Mouse (Mus musculus) kidney, adult 2 months (tissue): ENCODE results near the gene Sptbn1. TPM values are rescaled to one million over a fixed set of nuclear protein-coding genes. Genes with fewer than 3 reads are reported as not detected.

Experiments
- DNase-seq: peaks from one replicate; pipeline ENCODE4 v3.0.0; 2021
- H3K27ac ChIP-seq: fragments of 200-500 bp; 2 replicates; pipeline ENCODE4 v1.5.1; 2012; ENCODE audit warnings: low read depth, low read length, control low read depth, inconsistent platforms; ENCODE audit not compliant: insufficient read depth
- H3K27me3 ChIP-seq: fragments of 200-500 bp; replicated peaks from 2 replicates; pipeline ENCODE4 v1.6.1; 2012; ENCODE audit warnings: mild to moderate bottlenecking, moderate library complexity, low read length, inconsistent platforms; ENCODE audit not compliant: control insufficient read depth, insufficient read depth
- H3K36me3 ChIP-seq: fragments of 200-500 bp; 2 replicates; pipeline ENCODE4 v1.6.1; 2012; ENCODE audit warnings: mild to moderate bottlenecking, moderate library complexity, low read length, inconsistent platforms; ENCODE audit not compliant: control insufficient read depth, insufficient read depth
- H3K4me1 ChIP-seq: fragments of 200-500 bp; 2 replicates; pipeline ENCODE4 v1.6.1; 2011; ENCODE audit warnings: low read length; ENCODE audit not compliant: control insufficient read depth, insufficient read depth
- H3K4me3 ChIP-seq: fragments of 200-500 bp; 2 replicates; pipeline ENCODE4 v1.5.1; 2011; ENCODE audit warnings: mild to moderate bottlenecking, low read depth, low read length, control low read depth; ENCODE audit not compliant: insufficient read depth
- CTCF ChIP-seq: fragments of 200-500 bp; conservative IDR thresholded peaks from 2 replicates; pipeline ENCODE4 v1.5.1; 2011; ENCODE audit warnings: low read depth, mild to moderate bottlenecking, control low read depth, low read length, moderate library complexity, mixed read lengths; ENCODE audit not compliant: insufficient read depth, insufficient read length
- POLR2A ChIP-seq: fragments of 200-500 bp; IDR thresholded peaks from one replicate; pipeline ENCODE4 v1.6.1; 2011; ENCODE audit warnings: low read depth, low read length, control low read depth
- WGBS: fragments of 180-500 bp; shearing (Covaris S2); methylation state at CpG from one replicate; pipeline ENCODE4 v1.1.7; 2018; 5-methylcytosine and 5-hydroxymethylcytosine counted together
- polyA plus RNA-seq: library from polyadenylated mRNA; depleted of rRNA; stranded (reverse); fragments of >200 nt; gene quantifications from 2 replicates; pipeline ENCODE4 v1.2.3, GENCODE M21; 2012

The Sptbn1 gene
- polyA plus RNA-seq, 1 experiment, result 140 TPM

DNA sequence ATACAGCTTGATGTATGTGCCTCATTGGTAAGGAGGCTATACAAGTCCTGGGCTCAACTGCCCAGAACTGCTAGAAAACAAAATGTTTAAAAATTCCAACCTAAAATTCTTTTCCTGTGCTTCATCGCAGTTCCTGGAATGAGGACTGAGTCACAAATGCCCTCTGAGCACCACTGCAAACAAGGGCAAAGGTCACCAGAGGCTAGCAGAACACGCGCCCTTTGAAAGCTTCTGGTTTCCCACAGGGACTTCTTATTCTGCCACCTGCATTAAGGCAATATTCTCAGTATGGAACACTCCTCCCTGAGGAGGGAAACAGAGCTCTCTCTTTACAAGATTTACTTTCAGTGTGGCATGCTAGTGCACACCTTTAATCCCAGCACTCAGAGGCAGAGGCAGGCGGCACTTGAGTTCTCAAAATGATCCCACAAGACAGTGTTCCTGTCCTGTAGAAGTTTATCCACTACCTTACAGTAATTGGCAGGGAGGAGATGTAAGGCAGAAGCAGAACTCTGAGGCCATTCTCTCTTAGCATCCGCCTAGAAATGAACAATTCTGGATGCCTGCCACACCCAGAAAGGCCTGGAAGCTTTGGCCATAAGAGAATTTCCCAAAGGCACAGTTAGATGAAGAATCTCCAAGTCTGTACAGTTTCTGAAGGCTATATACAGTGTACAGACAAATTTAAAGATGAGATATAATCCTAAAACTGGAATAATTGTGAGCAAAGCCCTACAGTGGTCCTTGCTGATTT, 56.1 kb downstream of the Sptbn1 start:
- WGBS, result 25% methylated on average over 5 of the region's 5 CpGs
- Histone ChIP-seq H3K4me1 (peaks cover 55% of the 10 kb centered on the region), H3K4me3 (no peak overlapping the region), H3K27me3 (no peaks in the 10 kb centered on the region), H3K27ac (peak overlapping the region; percentile 95), H3K36me3 (peaks cover 12% of the 10 kb centered on the region)
- TF ChIP-seq CTCF (no peak), POLR2A (no peak)
- DNase-seq, result peak; percentile 82

DNA sequence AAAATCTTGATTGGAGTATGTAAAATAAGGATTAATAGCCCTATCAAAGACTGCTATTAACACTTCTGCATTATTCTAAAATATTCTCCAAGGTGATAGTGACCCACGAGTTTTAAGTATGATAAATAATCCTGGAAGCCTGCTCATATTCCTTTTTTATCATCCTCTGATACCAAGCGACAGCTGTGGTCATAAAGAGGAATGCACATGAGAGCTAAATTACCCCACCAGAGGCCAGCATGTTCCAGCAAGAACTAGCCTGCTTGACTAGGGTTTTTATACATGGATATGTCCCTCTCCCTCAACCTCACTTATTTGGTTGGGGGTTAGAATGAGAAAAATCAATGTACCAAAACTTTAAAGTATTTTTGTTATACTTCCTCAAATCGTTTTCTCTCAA, 56.8 kb downstream of the Sptbn1 start:
- Histone ChIP-seq H3K27ac (peak overlapping the region; percentile 70), H3K27me3 (no peaks in the 10 kb centered on the region), H3K4me1 (peaks cover 60% of the 10 kb centered on the region), H3K36me3 (peaks cover 12% of the 10 kb centered on the region), H3K4me3 (no peak overlapping the region)
- 50% methylated on average over 3 of the region's 3 CpGs for WGBS
- DNase-seq, result no peak
- TF ChIP-seq POLR2A, result no peak
- no peak for TF ChIP-seq CTCF

DNA sequence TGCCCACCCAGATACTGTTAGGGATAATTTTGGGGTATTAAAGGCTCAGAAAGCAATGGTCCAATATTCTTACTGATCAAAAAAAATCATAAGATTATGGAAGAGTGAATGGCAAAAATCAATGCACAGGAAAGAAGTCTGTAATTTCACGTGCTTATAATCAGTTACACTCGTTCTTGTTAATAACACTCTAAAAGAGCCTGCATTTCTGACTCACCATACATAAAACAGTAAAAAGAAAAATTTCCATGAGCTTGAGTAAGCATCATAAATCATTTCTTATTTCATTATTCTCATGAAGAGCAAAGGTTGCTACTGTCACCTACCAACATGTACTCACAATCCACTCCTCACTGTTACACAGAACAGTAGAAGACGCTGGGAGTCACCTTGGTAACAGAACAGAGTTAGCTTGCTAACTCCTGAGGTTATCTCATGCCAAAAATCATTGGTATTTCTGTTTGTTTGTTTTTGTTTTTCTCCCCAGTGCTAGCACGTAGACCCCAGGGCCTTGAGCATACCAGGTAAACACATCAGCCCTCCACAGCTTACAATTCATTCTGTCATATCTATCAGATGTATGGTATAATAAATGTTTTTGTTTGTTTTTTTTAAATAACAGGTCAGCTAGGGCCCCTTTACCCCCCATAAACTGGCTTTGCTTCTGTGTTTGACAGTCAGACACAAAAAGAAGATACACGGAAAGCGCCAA, 57.7 kb downstream of the Sptbn1 start:
- H3K36me3 ChIP-seq, result peaks cover 10% of the 10 kb centered on the region
- H3K27ac ChIP-seq, result peak overlapping the region; percentile 80

DNA sequence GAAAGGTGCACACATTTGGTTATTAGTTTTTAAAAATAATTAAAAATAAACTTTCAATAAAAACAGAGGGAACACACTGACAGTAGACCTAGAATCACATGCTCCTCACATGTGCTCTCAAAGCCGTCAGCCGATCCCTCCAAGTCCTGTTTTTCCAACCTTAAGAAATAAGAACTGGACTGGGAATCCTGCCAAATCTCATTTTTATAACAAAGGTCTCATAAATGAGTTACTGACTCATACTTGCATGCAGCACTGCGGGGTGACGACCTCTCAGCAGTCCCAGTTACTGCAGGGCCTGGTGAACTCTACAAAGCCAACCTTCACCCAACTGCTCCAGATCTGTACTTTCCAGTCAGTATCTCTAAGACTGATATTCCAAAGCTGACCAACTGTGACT, 58.5 kb downstream of the Sptbn1 start:
- peaks cover 76% of the 10 kb centered on the region for H3K4me1 ChIP-seq
- H3K36me3 ChIP-seq, result peaks cover 7% of the 10 kb centered on the region
- no peaks in the 10 kb centered on the region for H3K27me3 ChIP-seq
- TF ChIP-seq CTCF, result no peak
- no peak for TF ChIP-seq POLR2A
- DNase-seq, result peak; percentile 96
- 3% methylated on average over 4 of the region's 4 CpGs for WGBS
- H3K4me3 ChIP-seq, result no peak overlapping the region
- H3K27ac ChIP-seq, result peak overlapping the region; percentile 66

More for the DNA sequence above, 57.7 kb downstream of the Sptbn1 start:
- H3K4me3 ChIP-seq, result no peak overlapping the region
- WGBS, result 48% methylated on average over 6 of the region's 6 CpGs
- TF ChIP-seq CTCF, result no peak
- TF ChIP-seq POLR2A, result no peak
- no peak for DNase-seq
- peaks cover 69% of the 10 kb centered on the region for H3K4me1 ChIP-seq
- no peaks in the 10 kb centered on the region for H3K27me3 ChIP-seq

DNA sequence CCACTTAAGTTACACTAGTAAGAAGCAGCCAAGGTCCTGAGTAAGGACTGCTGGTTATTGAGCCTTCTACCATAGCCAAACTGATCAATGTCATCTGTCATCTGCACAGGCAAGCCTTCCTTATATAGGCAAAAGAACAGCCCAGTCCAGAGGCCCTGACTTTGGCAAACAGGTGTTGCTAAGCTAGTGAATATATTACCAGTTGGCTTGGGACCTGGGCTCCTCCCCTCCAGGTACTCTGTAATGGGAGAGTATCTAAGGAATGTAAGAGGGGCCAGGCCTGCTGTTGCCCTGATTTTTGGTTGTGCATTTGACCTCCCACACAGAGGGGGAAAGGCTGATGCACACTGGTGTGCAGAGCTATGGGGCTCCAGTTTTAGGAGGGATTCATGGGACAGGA, 63.6 kb downstream of the Sptbn1 start:
- no peaks in the 10 kb centered on the region for H3K27me3 ChIP-seq
- TF ChIP-seq CTCF, result no peak
- TF ChIP-seq POLR2A, result no peak
- no peak overlapping the region for H3K4me3 ChIP-seq
- peak; percentile 84 for DNase-seq
- H3K36me3 ChIP-seq, result 0 out of 2 replicates have a peak, but pooled peaks cover 2% of the 10 kb centered on the region
- peak overlapping the region; percentile 59 for H3K27ac ChIP-seq
- peaks cover 59% of the 10 kb centered on the region for H3K4me1 ChIP-seq

DNA sequence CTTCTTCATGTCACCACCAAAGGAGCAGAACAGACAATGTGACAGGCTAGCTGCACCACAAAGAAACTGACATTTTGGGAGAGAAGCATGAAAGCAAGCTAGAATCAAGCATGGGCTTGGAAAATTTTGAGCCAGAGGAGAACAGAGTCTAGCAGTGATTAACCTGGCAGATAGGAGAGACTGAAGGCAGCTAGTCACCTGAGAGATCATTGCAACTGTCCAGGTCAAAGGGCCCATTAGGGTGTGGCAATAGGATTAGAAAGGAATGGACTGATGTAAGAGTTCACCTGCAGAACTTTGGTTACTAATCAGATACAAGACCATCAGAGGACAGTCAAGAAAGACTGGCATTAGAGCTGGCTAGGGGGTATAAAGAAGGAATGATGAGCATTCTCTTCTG, 67.6 kb downstream of the Sptbn1 start:
- no peak for TF ChIP-seq POLR2A
- TF ChIP-seq CTCF, result no peak
- peak; percentile 59 for DNase-seq
- Histone ChIP-seq H3K27ac (peak overlapping the region; percentile 39; the same call in 1 of the 2 replicates), H3K4me3 (no peak overlapping the region), H3K27me3 (no peaks in the 10 kb centered on the region), H3K36me3 (no peaks in the 10 kb centered on the region), H3K4me1 (peaks cover 39% of the 10 kb centered on the region)

DNA sequence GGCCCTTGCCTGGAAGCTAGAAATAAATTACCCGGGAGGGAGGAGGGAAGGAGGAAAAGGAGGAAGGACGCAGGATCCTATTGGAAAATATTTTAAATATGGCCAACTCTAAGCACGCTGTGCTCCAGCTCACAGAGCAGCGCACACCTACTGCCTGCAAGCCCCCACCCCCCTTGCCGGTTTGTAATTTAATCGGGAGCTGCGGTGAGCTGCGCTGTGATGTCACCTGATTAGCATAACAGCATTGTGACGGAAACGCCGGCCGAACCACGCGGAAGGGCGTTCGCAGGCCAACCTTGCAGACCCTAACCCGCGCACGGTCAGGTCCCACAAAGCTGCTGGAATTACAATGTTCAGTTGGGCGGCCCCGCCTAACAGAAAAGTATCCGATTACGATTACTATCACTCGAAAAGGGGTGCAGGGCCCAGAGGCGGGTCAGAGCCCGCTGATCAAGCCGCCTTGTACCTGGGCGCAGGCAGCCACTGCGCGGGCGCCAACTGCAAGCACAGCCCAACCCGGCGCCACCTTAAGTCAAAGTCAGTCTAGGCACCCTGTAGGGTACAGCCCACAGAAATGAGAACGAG, 69.8 kb downstream of the Sptbn1 start:
- WGBS, result 2% methylated on average over 34 of the region's 34 CpGs
- Histone ChIP-seq H3K27ac (peak overlapping the region; percentile 90), H3K36me3 (no peaks in the 10 kb centered on the region), H3K4me1 (peaks cover 28% of the 10 kb centered on the region), H3K27me3 (no peaks in the 10 kb centered on the region), H3K4me3 (peak overlapping the region; percentile 53)
- peak; percentile 87 for DNase-seq
- no peak for TF ChIP-seq POLR2A
- TF ChIP-seq CTCF, result 0 out of 2 replicates have a peak, but pooled peaks have one; percentile 9
